Mouse (Mus musculus) megakaryocyte progenitor cell, adult 5-6 weeks (primary cell): Measurements from ENCODE around the gene E330009J07Rik. TPM values are rescaled to one million over a fixed set of nuclear protein-coding genes. Genes with fewer than 3 reads are reported as not detected.

Source experiments
- ATAC-seq: replicated peaks from 2 replicates; pipeline ENCODE4 v1.8.0; 2016; ENCODE audit warnings: mild to moderate bottlenecking, moderate TSS enrichment, inconsistent platforms; ENCODE audit not compliant: poor library complexity
- total RNA-seq, 2 experiments: library from RNA; stranded (forward) in 1 of 2; stranded (reverse) in 1 of 2; fragments of 157-497, 149-512 nt in 1 of 2; fragments of 200-1000 nt in 1 of 2; gene quantifications; 2 replicates each; pipeline versions ENCODE4 v1.2.3 to v1.2.4; 2015 to 2017

Gene E330009J07Rik
- 7.0 and 9.2 TPM in 2 replicates for total RNA-seq (2015)
- total RNA-seq (2017): 12.3 and 12.5 TPM in 2 replicates

- peak; percentile 81 for ATAC-seq
These were observed at the start of gene E330009J07Rik for GRCm38 (mm10) chr6:40436047-40436483. Gene E330009J07Rik, minus strand, starts transcription at chr6:40436135.

GRCm38 (mm10) chr6:40482318-40482717 is 46.4 kb upstream of the E330009J07Rik start:
- ATAC-seq: no peak

GRCm38 (mm10) chr6:40479705-40480104 is 43.8 kb upstream of the E330009J07Rik start:
- peak; percentile 77 for ATAC-seq

- no peak for ATAC-seq
These were observed 40.2 kb upstream of the E330009J07Rik start for GRCm38 (mm10) chr6:40476132-40476531.

GRCm38 (mm10) chr6:40471720-40472010 is 35.7 kb upstream of the E330009J07Rik start:
- ATAC-seq: no peak

GRCm38 (mm10) chr6:40470916-40471719 is 35.2 kb upstream of the E330009J07Rik start, which contains the start of gene Ssbp1:
Gene Ssbp1, plus strand, starts transcription at chr6:40471352.
- ATAC-seq: peak; percentile 99

- peak; percentile 80 for ATAC-seq
These were observed 29.8 kb upstream of the E330009J07Rik start for GRCm38 (mm10) chr6:40465710-40466109.

- ATAC-seq: peak; percentile 76
These were observed 18.6 kb upstream of the E330009J07Rik start for GRCm38 (mm10) chr6:40454436-40455041.

GRCm38 (mm10) chr6:40448626-40449025 is 12.7 kb upstream of the E330009J07Rik start:
- ATAC-seq: no peak

GRCm38 (mm10) chr6:40443281-40443928 is 7.5 kb upstream of the E330009J07Rik start:
- ATAC-seq: peak; percentile 26

GRCm38 (mm10) chr6:40441755-40442154 is 5.8 kb upstream of the E330009J07Rik start:
- no peak for ATAC-seq

GRCm38 (mm10) chr6:40441276-40441675 is 5.3 kb upstream of the E330009J07Rik start:
- ATAC-seq: no peak

GRCm38 (mm10) chr6:40439731-40440130 is 3.8 kb upstream of the E330009J07Rik start:
- ATAC-seq: peak; percentile 43

GRCm38 (mm10) chr6:40438936-40439335 is 3.0 kb upstream of the E330009J07Rik start, which contains the start of gene Wee2:
Gene Wee2, plus strand, starts transcription at chr6:40439088.
- ATAC-seq: no peak

GRCm38 (mm10) chr6:40435151-40436046 is 536 bp downstream of the E330009J07Rik start:
- peak; percentile 46 for ATAC-seq

GRCm38 (mm10) chr6:40434697-40435096 is 1.2 kb downstream of the E330009J07Rik start:
- ATAC-seq: no peak

- no peak for ATAC-seq
These were observed 3.3 kb downstream of the E330009J07Rik start for GRCm38 (mm10) chr6:40432346-40433275.

GRCm38 (mm10) chr6:40431812-40432211 is 4.1 kb downstream of the E330009J07Rik start:
- ATAC-seq: no peak

GRCm38 (mm10) chr6:40431356-40431755 is 4.6 kb downstream of the E330009J07Rik start:
- no peak for ATAC-seq
